Mouse (Mus musculus): ENCODE measurements around the gene Scyl1. TPM values are rescaled to one million over a fixed set of nuclear protein-coding genes. Genes with fewer than 3 reads are reported as not detected.

The Scyl1 gene
- polyA plus RNA-seq, 1 experiment from 2014 or later, result 78.5 TPM

DNA sequence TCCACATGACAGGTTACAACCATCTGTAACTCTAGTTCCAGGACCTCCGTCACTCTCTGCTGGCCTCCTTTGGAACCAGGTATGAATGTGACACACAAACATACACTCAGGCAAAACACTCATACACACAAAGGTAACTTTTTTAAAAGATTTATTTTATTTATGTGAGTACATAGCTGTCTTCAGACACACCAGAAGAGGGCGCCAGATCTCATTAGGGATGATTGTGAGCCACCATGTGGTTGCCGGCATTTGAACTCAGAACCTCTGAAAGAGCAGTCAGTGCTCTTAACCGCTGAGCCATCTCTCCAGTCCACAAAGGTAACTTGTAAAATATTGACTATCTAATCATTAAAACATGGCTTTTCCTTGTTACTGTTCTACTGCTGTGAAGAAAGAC lies 20.1 kb upstream of the Scyl1 start:
- Histone ChIP-seq H3K27ac (no peak overlapping the region), H3K9me3 (replicated peaks) (no peaks in the 10 kb centered on the region), H3K36me3 (peaks cover 16% of the 10 kb centered on the region), H3K4me3 (no peak overlapping the region), H3K27me3 (ENCODE audit: low read depth, poor library complexity, severe bottlenecking) (no peaks in the 10 kb centered on the region), H3K4me1 (peaks cover 15% of the 10 kb centered on the region)
- DNase-seq (ENCODE audit: low spot score), result no peak
- 82% methylated on average over 4 of the region's 4 CpGs for WGBS

DNA sequence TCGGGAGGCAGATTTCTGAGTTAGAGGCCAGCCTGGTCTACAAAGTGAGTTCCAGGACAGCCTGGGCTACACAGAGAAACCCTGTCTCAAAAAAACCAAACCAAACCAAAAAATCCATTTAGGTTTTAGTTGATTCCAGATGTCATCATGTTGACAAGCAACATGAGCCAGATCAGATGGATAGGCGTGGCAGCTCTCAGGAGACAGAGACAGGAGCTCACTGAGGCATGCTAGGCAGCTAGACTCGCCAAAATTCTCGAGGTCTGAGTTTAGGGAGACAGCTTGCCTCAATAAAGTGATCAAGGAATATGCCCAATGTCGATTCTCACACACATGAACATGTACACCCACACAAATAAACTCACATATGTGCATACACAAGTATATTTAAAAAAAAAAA lies 17.8 kb upstream of the Scyl1 start:
- no peaks in the 10 kb centered on the region for H3K27me3 ChIP-seq (ENCODE audit: low read depth, poor library complexity, severe bottlenecking)
- WGBS, result 71% methylated on average over 5 of the region's 5 CpGs
- no peak for DNase-seq (ENCODE audit: low spot score)

DNA sequence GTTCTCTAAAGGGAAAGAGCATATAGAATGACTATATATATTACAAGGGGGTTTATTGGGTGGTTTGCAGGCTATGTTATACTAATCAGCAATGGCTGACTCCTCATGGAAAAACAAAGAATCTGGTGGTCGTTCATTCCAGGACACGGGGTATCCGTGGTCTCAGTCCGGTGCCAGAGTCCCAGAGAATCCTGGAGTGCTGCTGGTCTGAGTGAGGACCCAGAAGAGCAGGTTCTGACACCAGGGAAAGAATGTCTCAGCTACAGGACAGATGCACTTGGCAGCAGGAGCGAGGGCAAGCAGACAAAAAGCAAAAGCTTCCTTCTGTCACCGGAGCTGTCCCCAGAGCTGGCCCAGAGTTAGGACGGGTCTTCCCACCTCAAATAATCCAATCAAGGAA lies 17.4 kb upstream of the Scyl1 start:
- no peak overlapping the region for H3K4me3 ChIP-seq
- no peaks in the 10 kb centered on the region for H3K9me3 ChIP-seq (replicated peaks)
- no peaks in the 10 kb centered on the region for H3K36me3 ChIP-seq
- no peak overlapping the region for H3K27ac ChIP-seq
- 91% methylated on average over 7 of the region's 7 CpGs for WGBS
- H3K4me1 ChIP-seq, result peaks cover 12% of the 10 kb centered on the region
- no peak for DNase-seq (ENCODE audit: low spot score)
- H3K27me3 ChIP-seq (ENCODE audit: low read depth, poor library complexity, severe bottlenecking), result no peaks in the 10 kb centered on the region

More for the DNA sequence above, 17.8 kb upstream of the Scyl1 start:
- Histone ChIP-seq H3K4me3 (no peak overlapping the region), H3K9me3 (replicated peaks) (no peaks in the 10 kb centered on the region), H3K36me3 (no peaks in the 10 kb centered on the region), H3K4me1 (peaks cover 12% of the 10 kb centered on the region), H3K27ac (no peak overlapping the region)

DNA sequence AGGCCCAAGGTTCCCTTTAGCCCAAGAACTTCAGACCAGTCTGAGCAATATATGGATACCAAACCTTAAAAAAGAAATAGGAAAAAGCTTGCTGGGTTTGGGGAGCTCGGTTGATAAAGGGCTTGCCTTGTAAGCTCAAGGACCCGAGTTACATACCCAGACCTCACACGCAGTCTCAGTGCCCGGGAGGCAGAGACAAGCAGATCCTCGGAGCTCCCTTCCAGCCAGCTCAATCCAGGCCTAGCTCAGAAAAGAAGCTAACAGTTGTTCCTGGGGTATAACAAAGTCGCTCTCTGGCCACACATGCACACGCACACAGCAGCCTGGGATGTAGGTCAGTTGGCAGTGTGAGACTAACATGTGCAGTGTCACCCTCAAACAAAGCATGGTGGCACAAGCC lies 16.7 kb upstream of the Scyl1 start:
- H3K27me3 ChIP-seq (ENCODE audit: low read depth, poor library complexity, severe bottlenecking), result no peaks in the 10 kb centered on the region
- 0 out of 2 replicates have a peak overlapping the region, but pooled peaks have one; percentile 46 for H3K27ac ChIP-seq
- peaks cover 12% of the 10 kb centered on the region for H3K4me1 ChIP-seq
- no peaks in the 10 kb centered on the region for H3K9me3 ChIP-seq (replicated peaks)
- no peak for DNase-seq (ENCODE audit: low spot score)
- H3K36me3 ChIP-seq, result no peaks in the 10 kb centered on the region
- 90% methylated on average over 7 of the region's 7 CpGs for WGBS
- H3K4me3 ChIP-seq, result no peak overlapping the region

DNA sequence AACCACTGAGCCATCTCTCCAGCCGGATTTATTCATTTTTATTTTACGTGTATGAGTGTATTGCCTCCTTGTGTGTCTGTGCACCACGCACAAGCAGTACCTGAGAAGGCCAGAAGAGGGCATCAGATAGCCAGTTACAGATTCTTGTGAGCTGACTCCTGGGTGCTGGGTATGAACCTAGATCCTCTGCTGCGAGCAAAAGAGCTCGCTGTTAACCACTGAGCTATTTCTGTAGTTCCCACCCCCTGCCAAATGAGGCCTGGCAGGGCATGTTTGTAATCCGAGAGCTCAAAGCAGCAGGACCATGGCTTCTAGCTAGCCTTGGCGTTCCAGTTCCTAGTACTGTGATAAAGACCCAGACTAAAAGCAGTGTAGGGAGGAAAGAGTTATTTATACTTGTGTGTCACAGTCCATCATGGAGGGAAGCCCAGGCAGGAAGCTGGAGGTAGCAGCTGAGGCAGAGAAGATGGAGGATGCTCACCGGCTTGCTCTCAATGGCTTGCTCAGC lies 16.0 kb upstream of the Scyl1 start:
- H3K27ac ChIP-seq, result peak overlapping the region; percentile 46
- WGBS, result 16% methylated on average over 8 of the region's 8 CpGs
- peak; percentile 88 for DNase-seq (ENCODE audit: low spot score)

DNA sequence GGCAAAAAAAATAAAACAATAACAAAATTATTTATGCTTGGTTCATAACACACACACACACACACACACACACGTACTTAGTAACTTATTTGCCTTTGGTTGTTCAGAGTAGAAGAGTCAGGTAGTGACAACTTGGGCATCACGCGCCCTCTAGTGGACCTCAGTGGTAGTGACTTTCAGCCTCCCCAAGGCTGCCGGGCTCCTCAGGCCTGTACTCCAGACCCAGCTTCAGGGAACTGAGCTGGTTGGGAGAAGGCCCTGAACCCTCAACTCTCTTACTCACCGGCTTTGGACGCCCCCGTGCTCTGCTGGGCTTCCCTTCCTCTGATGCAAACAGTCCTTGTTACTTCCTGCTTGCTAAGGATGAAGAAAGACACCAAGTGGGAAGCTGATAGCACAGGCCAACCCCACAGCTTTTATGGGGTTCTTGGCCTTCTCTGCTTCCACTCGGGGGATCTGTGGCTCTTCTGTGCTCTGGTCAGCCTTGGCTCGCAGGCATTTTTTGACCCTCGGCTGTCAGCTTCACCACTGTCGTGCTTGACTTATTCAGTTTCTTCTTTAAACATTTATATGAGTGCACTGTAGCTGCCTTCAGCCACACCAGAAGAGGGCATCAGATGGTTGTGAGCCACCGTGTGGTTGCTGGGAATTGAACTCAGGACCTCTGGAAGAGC lies 15.4 kb upstream of the Scyl1 start:
- H3K4me1 ChIP-seq, result peaks cover 12% of the 10 kb centered on the region
- H3K36me3 ChIP-seq, result no peaks in the 10 kb centered on the region
- peak; percentile 94 for DNase-seq (ENCODE audit: low spot score)
- H3K9me3 ChIP-seq (replicated peaks), result no peaks in the 10 kb centered on the region
- no peak overlapping the region; the same call in 1 of the 2 replicates for H3K4me3 ChIP-seq
- WGBS, result 13% methylated on average over 12 of the region's 12 CpGs
- H3K27ac ChIP-seq, result peak overlapping the region; percentile 46; the same call in 1 of the 2 replicates
- no peaks in the 10 kb centered on the region for H3K27me3 ChIP-seq (ENCODE audit: low read depth, poor library complexity, severe bottlenecking)

More for the DNA sequence above, 16.0 kb upstream of the Scyl1 start:
- no peaks in the 10 kb centered on the region for H3K27me3 ChIP-seq (ENCODE audit: low read depth, poor library complexity, severe bottlenecking)
- H3K9me3 ChIP-seq (replicated peaks), result no peaks in the 10 kb centered on the region
- H3K36me3 ChIP-seq, result no peaks in the 10 kb centered on the region
- H3K4me1 ChIP-seq, result peaks cover 12% of the 10 kb centered on the region
- no peak overlapping the region; the same call in 1 of the 2 replicates for H3K4me3 ChIP-seq

DNA sequence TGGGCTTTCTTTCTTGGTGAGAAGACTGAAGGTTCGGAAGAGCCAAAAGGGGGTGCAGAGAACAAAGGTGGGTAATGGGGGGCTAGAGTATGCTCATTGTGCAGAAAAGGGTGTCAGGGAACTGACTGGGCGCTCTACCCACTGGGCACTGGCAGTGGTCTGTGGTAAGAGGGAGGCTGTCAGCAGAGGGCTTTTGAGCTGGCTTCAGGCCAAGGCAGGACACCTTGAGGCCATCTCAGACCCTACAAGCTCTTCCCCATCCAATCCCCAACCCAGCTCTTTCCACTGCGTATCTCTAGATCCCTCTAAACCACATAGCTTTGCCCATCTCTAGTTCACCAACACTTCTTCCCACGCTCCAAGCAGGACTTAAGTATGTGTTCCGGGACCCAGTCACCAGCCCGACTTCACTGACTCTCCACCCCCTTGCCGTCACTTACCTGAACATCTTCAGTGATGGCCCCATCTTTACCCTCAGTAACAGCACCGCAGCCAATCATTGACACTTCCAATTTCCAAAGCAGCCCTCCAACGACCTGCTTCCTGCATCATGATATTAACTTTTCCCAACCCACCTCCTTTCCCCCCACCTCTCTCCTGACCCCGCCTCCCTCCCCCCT lies 13.8 kb upstream of the Scyl1 start:
- Histone ChIP-seq H3K4me1 (peaks cover 12% of the 10 kb centered on the region), H3K36me3 (no peaks in the 10 kb centered on the region), H3K27ac (no peak overlapping the region), H3K9me3 (replicated peaks) (no peaks in the 10 kb centered on the region), H3K27me3 (ENCODE audit: low read depth, poor library complexity, severe bottlenecking) (no peaks in the 10 kb centered on the region), H3K4me3 (no peak overlapping the region)
- DNase-seq (ENCODE audit: low spot score), result no peak
- 53% methylated on average over 10 of the region's 10 CpGs for WGBS

DNA sequence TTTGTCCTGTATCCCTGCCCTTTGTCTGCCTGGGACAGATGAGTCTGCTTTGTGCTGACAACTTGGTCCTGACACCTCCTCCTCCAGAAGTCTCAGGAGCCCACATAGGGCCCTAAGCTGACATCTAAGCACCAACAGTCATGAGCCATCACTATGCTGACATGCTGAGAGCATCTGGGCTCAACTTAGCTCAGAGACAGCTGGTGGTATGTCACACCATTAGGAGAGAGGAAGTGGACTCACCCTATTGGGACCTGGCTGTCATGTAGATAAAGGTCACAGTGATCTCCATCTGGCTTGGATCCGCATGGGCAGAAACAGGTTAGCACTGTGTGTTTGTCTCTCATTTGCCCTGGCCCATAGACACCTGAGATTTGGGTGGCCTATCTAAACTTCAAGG lies 10.9 kb upstream of the Scyl1 start:
- WGBS, result 92% methylated on average over 1 of the region's 1 CpGs
- Histone ChIP-seq H3K9me3 (replicated peaks) (no peaks in the 10 kb centered on the region), H3K27ac (no peak overlapping the region)

DNA sequence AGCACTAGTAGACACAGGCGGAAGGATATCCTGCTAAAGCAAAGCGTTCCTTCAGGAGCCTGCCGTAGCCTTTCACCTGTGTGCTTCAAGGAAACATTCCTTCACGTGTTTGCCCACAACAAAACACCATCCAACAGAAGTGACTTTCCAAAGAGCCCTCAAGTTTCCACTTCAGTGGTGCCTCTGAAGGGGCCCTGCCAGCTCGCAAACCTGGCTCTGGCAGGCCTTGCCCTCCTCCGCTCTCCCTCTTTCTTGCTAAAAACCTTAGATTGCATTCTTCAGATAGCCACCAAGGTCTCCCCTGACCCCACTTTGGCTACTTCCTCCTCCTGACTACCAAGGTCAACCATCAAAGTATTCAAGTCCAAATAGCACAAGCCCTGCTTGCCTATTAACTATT lies 10.3 kb upstream of the Scyl1 start:
- H3K4me1 ChIP-seq, result peaks cover under 1% of the 10 kb centered on the region
- H3K9me3 ChIP-seq (replicated peaks), result no peaks in the 10 kb centered on the region
- no peaks in the 10 kb centered on the region for H3K27me3 ChIP-seq (ENCODE audit: low read depth, poor library complexity, severe bottlenecking)
- no peaks in the 10 kb centered on the region for H3K36me3 ChIP-seq
- no peak overlapping the region for H3K27ac ChIP-seq
- WGBS, result 92% methylated on average over 6 of the region's 6 CpGs
- DNase-seq (ENCODE audit: low spot score), result no peak
- no peak overlapping the region for H3K4me3 ChIP-seq

More for the DNA sequence above, 10.9 kb upstream of the Scyl1 start:
- Histone ChIP-seq H3K4me3 (no peak overlapping the region), H3K4me1 (peaks cover 6% of the 10 kb centered on the region), H3K27me3 (ENCODE audit: low read depth, poor library complexity, severe bottlenecking) (no peaks in the 10 kb centered on the region), H3K36me3 (no peaks in the 10 kb centered on the region)
- DNase-seq (ENCODE audit: low spot score), result no peak

DNA sequence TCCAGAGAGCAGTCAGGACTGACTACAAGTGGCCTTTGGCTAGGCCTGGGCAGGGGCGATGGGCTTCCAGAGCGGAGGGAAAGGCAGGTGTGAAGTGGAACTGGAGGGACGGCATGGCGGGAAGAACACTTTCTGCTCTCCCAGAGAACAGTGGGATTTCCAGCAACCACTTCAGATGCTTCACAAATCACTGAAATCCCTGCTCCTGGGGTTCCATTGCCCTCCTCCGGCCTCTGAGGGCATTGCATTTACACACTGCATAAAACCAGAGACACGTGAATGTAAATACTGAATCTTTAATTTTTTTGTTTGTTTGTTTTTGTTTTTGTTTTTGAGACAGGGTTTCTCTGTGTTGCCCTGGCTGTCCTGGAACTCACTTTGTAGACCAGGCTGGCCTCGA lies 9.0 kb upstream of the Scyl1 start:
- H3K27me3 ChIP-seq (ENCODE audit: low read depth, poor library complexity, severe bottlenecking), result no peaks in the 10 kb centered on the region
- DNase-seq (ENCODE audit: low spot score), result no peak
- H3K4me3 ChIP-seq, result no peak overlapping the region
- WGBS, result 67% methylated on average over 7 of the region's 7 CpGs
- H3K4me1 ChIP-seq, result no peaks in the 10 kb centered on the region
- H3K27ac ChIP-seq, result no peak overlapping the region
- no peaks in the 10 kb centered on the region for H3K36me3 ChIP-seq
- H3K9me3 ChIP-seq (replicated peaks), result no peaks in the 10 kb centered on the region

DNA sequence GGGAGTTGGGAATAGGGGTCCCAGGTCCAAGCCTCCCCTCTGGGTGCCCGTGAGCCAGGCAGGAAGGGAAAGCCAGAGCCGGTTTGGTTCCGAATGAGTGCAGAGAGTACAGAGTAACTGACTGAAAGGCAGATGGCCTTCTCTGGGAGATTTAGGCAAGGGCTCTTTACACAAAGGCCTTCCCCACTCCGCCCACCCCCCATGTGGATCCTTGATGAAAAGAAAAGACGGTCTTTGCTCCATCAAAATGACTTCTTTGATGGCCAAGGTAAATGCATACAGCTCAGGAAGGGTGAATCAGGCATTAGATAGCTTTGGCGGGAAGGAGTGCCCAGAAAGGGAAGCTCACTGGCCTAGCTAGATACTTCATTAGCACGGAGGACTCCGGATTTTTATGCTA lies 7.1 kb upstream of the Scyl1 start:
- Histone ChIP-seq H3K9me3 (replicated peaks) (no peaks in the 10 kb centered on the region), H3K36me3 (no peaks in the 10 kb centered on the region), H3K27ac (no peak overlapping the region), H3K4me1 (no peaks in the 10 kb centered on the region), H3K27me3 (ENCODE audit: low read depth, poor library complexity, severe bottlenecking) (no peaks in the 10 kb centered on the region), H3K4me3 (no peak overlapping the region)
- DNase-seq (ENCODE audit: low spot score), result no peak
- WGBS, result 56% methylated on average over 8 of the region's 8 CpGs

DNA sequence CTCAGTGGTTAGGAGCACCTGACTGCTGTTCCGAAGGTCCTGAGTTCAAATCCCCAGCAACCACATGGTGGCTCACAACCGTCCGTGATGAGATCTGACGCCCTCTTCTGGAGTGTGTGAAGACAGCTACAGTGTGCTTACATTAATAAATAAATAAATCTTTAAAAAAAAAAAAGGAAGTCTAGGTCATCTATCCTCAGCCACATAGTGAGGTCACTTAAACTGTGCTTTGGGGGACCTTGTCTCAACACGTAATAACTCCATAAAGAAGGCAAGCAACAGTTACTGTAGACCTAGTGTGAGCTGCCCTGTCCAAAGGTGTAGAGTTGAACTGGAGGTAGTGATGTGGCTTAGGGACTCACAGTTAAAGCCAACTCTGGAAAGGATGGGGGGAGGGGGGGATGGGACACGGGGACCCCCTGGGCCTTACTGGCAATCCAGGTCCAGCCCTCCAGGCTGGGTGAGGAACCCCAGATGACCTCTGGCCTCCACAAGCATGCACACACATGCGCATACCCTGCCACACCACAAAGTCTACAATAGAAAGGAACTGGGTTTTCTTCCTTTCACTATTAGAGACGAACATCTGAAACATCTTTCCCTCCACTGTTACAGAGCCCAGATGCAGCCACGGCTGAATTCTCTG lies 6.3 kb upstream of the Scyl1 start:
- no peak for DNase-seq (ENCODE audit: low spot score)
- 85% methylated on average over 9 of the region's 9 CpGs for WGBS
- Histone ChIP-seq H3K4me3 (no peak overlapping the region), H3K36me3 (no peaks in the 10 kb centered on the region), H3K27me3 (ENCODE audit: low read depth, poor library complexity, severe bottlenecking) (no peaks in the 10 kb centered on the region), H3K4me1 (no peaks in the 10 kb centered on the region), H3K27ac (no peak overlapping the region), H3K9me3 (replicated peaks) (no peaks in the 10 kb centered on the region)

DNA sequence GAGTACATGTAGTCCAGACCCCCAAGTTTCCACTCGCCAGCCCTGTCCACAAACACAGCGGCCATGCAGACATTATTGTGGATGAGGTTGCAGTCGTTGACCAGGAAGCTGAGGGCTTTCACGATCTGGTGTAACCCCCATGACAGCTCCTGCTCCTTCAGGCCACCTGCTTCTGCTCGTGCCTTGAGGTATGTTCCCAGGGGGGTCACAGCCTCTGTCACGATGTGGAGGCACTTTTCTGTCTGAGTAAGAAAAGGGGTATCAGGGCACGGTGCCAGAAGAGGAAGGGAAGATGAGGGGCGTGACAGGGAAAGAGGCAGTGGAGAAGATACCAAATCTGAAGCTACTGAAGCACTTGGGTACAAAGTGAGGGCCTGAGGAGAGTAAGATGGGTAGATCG lies 908 bp downstream of the Scyl1 start:
- no peak for DNase-seq (ENCODE audit: low spot score)

More for the DNA sequence above, 908 bp downstream of the Scyl1 start:
- Histone ChIP-seq H3K36me3 (peaks cover 50% of the 10 kb centered on the region), H3K27ac (peak overlapping the region; percentile 94), H3K4me1 (peaks cover 17% of the 10 kb centered on the region), H3K27me3 (ENCODE audit: low read depth, poor library complexity, severe bottlenecking) (no peaks in the 10 kb centered on the region), H3K4me3 (peak overlapping the region; percentile 93), H3K9me3 (replicated peaks) (no peaks in the 10 kb centered on the region)
- 60% methylated on average over 9 of the region's 9 CpGs for WGBS

Measured in limb, embryonic 10.5 days (tissue).